In genomic region chr4:103410217-103410799, GRCm38 (mm10) we compare ENCODE assay signal across 22 mouse cellular contexts.
A peak's percentile ranks its signal among the peaks of the same experiment; 100 is the strongest.
DNase-seq lines count a peak whose midpoint lies in the region; ATAC-seq and TF ChIP-seq lines count a peak whose summit lies in the region.
"Had no signal": no experiment of that assay in that cellular context is flagged by ENCODE, and none has a peak within 500 bp of the region (broad histone marks: within the 10 kb centered on the region; RNA-seq: fewer than 3 reads in every experiment).

No protein-coding gene starts in this region.

- no peak overlapping the region for H3K4me3 ChIP-seq in cerebellum, adult 2 months (replicated peaks; ENCODE audit: insufficient read depth, low read depth, low read length)
- no peak overlapping the region for H3K4me3 ChIP-seq in kidney, postnatal 0 days (replicated peaks; ENCODE audit: low read depth, low read length)
- H3K4me3 ChIP-seq in ES-Bruce4 (ENCODE audit: low read depth, low read length), result no peak overlapping the region
- H3K4me3 ChIP-seq: embryonic facial prominence, embryonic 13.5 days; forebrain, embryonic 12.5 days; gastrocnemius, adult 2 months; heart, embryonic 13.5 days; hindbrain, embryonic 15.5 days had no signal

- no peak overlapping the region for H3K9ac ChIP-seq in kidney, postnatal 0 days (ENCODE audit: low read depth, low read length)
- no peak overlapping the region for H3K9ac ChIP-seq in ES-Bruce4 (ENCODE audit: low read depth, poor library complexity, severe bottlenecking)
- H3K9ac ChIP-seq: embryonic facial prominence, embryonic 13.5 days; forebrain, embryonic 12.5 days; forebrain, postnatal 0 days; heart, embryonic 13.5 days; hindbrain, embryonic 15.5 days had no signal

- no peak overlapping the region for H3K27ac ChIP-seq in cerebellum, adult 2 months (ENCODE audit: insufficient read depth, low read length)
- no peak overlapping the region for H3K27ac ChIP-seq in kidney, postnatal 0 days
- H3K27ac ChIP-seq in ES-Bruce4 (ENCODE audit: insufficient read depth, low read length), result 0 out of 2 replicates have a peak overlapping the region, but pooled peaks have one; percentile 19
- H3K27ac ChIP-seq: embryonic facial prominence, embryonic 13.5 days; forebrain, embryonic 12.5 days; gastrocnemius, adult 2 months; heart, embryonic 13.5 days; hindbrain, embryonic 15.5 days had no signal

- TF ChIP-seq CTCF in cerebellum, adult 2 months (IDR thresholded peaks at IDR 0.05; ENCODE audit: borderline replicate concordance, insufficient read depth, low read depth, low read length), result no peak
- TF ChIP-seq CTCF in kidney, postnatal 0 days (IDR thresholded peaks at IDR 0.05; ENCODE audit: low read depth), result no peak
- no peak for TF ChIP-seq CTCF in ES-Bruce4 (IDR thresholded peaks at IDR 0.05; ENCODE audit: low read depth, low read length)

- no peaks in the 10 kb centered on the region for H3K9me3 ChIP-seq in kidney, postnatal 0 days (replicated peaks; ENCODE audit: low read length)
- H3K9me3 ChIP-seq in ES-Bruce4 (replicated peaks; ENCODE audit: control insufficient read depth, insufficient read depth, low read length, poor library complexity, severe bottlenecking), result no peaks in the 10 kb centered on the region; the same call in 1 of the 2 replicates
- H3K9me3 ChIP-seq: embryonic facial prominence, embryonic 13.5 days; forebrain, embryonic 12.5 days; hindbrain, embryonic 15.5 days had no signal

- TF ChIP-seq POLR2A in cerebellum, adult 2 months (IDR thresholded peaks at IDR 0.05; ENCODE audit: borderline replicate concordance, insufficient read depth, low read length), result no peak
- TF ChIP-seq POLR2A in ES-Bruce4 (IDR thresholded peaks at IDR 0.05; ENCODE audit: insufficient read depth, low read length), result no peak

- no peaks in the 10 kb centered on the region for H3K27me3 ChIP-seq in cerebellum, adult 2 months (ENCODE audit: control insufficient read depth, insufficient read depth, low read length)
- H3K27me3 ChIP-seq in kidney, postnatal 0 days (ENCODE audit: insufficient read depth, low read length), result no peaks in the 10 kb centered on the region
- no peaks in the 10 kb centered on the region for H3K27me3 ChIP-seq in ES-Bruce4 (ENCODE audit: control insufficient read depth, insufficient read depth, low read length, poor library complexity, severe bottlenecking)
- H3K27me3 ChIP-seq: embryonic facial prominence, embryonic 13.5 days; forebrain, embryonic 12.5 days; heart, embryonic 13.5 days; hindbrain, embryonic 15.5 days had no signal

- peak; percentile 19 to 30 for DNase-seq in cerebellum, postnatal 10 days
- DNase-seq in cerebellum, adult 2 months, result no peak
- peak; percentile 82 for DNase-seq in kidney, postnatal 0 days (ENCODE audit: low spot score)
- DNase-seq in kidney, postnatal 25 days, result no peak
- peak; percentile 23 for DNase-seq in retina, embryonic 14.5 days (ENCODE audit: low spot score)
- DNase-seq in adrenal gland, postnatal 14 days, result no peak
- DNase-seq: adrenal gland, adult 8-10 months; B cell, adult 2 months; cerebellum, adult 11 months; cerebellum, adult 9-10 months; cerebellum, postnatal 36 days; forebrain, postnatal 0 days; gastrocnemius, adult 2 months; gastrocnemius, postnatal 25 days; heart, adult 11 months; heart, postnatal 36 days had no signal

- no peaks in the 10 kb centered on the region for H3K36me3 ChIP-seq in kidney, postnatal 0 days (ENCODE audit: insufficient read depth, low read length)
- no peaks in the 10 kb centered on the region for H3K36me3 ChIP-seq in ES-Bruce4 (ENCODE audit: control insufficient read depth, insufficient read depth, low read length, poor library complexity, severe bottlenecking)
- H3K36me3 ChIP-seq: embryonic facial prominence, embryonic 13.5 days; forebrain, embryonic 12.5 days; heart, embryonic 13.5 days; hindbrain, embryonic 15.5 days had no signal

- peak; percentile 71; the same call in 1 of the 2 replicates for ATAC-seq in kidney, postnatal 0 days (replicated peaks; ENCODE audit: low FRiP score, low read depth)
- ATAC-seq: CD4-positive, CD25-positive, alpha-beta regulatory T cell, adult 4 months; forebrain, postnatal 0 days had no signal

- WGBS in cerebellum, adult 2 months, result 29% methylated on average over 4 of the region's 4 CpGs
- WGBS in kidney, postnatal 0 days, result 16% methylated on average over 4 of the region's 4 CpGs

- H3K4me1 ChIP-seq in cerebellum, adult 2 months (ENCODE audit: control insufficient read depth, insufficient read depth, low read length), result 0 out of 2 replicates have a peak, but pooled peaks cover 3% of the 10 kb centered on the region
- no peaks in the 10 kb centered on the region for H3K4me1 ChIP-seq in kidney, postnatal 0 days (replicated peaks; ENCODE audit: insufficient read depth, low read length)
- H3K4me1 ChIP-seq in ES-Bruce4 (ENCODE audit: control insufficient read depth, insufficient read depth, low read length), result no peaks in the 10 kb centered on the region
- H3K4me1 ChIP-seq: embryonic facial prominence, embryonic 13.5 days; forebrain, embryonic 12.5 days; heart, embryonic 13.5 days; hindbrain, embryonic 15.5 days had no signal

- TF ChIP-seq EP300 in ES-Bruce4 (IDR thresholded peaks at IDR 0.05; ENCODE audit: insufficient read depth, low read depth, low read length), result no peak

- H3K4me2 ChIP-seq in kidney, postnatal 0 days (ENCODE audit: low read length), result no peak overlapping the region
- H3K4me2 ChIP-seq: embryonic facial prominence, embryonic 13.5 days; forebrain, embryonic 12.5 days; heart, embryonic 13.5 days; hindbrain, embryonic 15.5 days had no signal

Comparison
In these comparisons a context has a peak if more than half of its experiments do, and no peak if none do; other contexts are left out.
1. DNase-seq: peak in cerebellum, postnatal 10 days (2 of 2), kidney, postnatal 0 days (single experiment) and retina, embryonic 14.5 days (single experiment); none in cerebellum, adult 2 months (0 of 2), kidney, postnatal 25 days (0 of 2) and adrenal gland, postnatal 14 days (single experiment).